Mouse (Mus musculus): ENCODE results near the gene Ptchd4. TPM values are rescaled to one million over a fixed set of nuclear protein-coding genes. Genes with fewer than 3 reads are reported as not detected.

The Ptchd4 gene
- polyA plus RNA-seq, 1 experiment, result not detected

DNA sequence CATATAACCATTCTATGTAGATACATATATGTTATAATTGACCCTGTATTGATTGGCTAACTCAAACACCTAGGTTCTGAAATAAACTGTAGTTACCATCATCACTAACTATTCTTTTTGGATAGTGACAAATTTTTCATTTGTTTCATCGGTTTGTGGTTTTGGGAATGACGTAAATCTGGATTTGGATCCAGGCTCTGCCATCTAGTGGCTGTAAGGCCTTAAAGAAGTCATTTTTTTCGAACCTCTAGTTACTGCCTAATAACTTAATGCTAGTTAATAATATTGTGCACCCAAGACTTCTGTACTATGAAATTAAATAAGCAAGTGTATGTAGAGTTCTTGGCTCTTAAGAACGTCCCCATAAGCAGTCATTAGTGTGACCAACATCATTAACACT lies 11.5 kb upstream of the Ptchd4 start:
- 19% methylated on average over 4 of the region's 4 CpGs for WGBS
- Histone ChIP-seq H3K4me1 (ENCODE audit: control insufficient read depth, insufficient read depth, low read length) (no peaks in the 10 kb centered on the region), H3K4me3 (ENCODE audit: insufficient read depth, low read depth, low read length) (no peak overlapping the region), H3K27ac (ENCODE audit: insufficient read depth, low read depth, low read length) (no peak overlapping the region)
- TF ChIP-seq POLR2A (IDR thresholded peaks at IDR 0.05; ENCODE audit: insufficient read depth, low read depth, low read length) (no peak), CTCF (IDR thresholded peaks at IDR 0.05; ENCODE audit: insufficient read depth, low read depth, low read length) (no peak)

- Histone ChIP-seq H3K27ac (ENCODE audit: insufficient read depth, low read depth, low read length) (no peak overlapping the region), H3K4me1 (ENCODE audit: control insufficient read depth, insufficient read depth, low read length) (no peaks in the 10 kb centered on the region), H3K4me3 (ENCODE audit: insufficient read depth, low read depth, low read length) (no peak overlapping the region)
- TF ChIP-seq POLR2A (IDR thresholded peaks at IDR 0.05; ENCODE audit: insufficient read depth, low read depth, low read length) (no peak), CTCF (IDR thresholded peaks at IDR 0.05; ENCODE audit: insufficient read depth, low read depth, low read length) (no peak)
- 93% methylated on average over 1 of the region's 1 CpGs for WGBS
These were observed 8.7 kb upstream of the Ptchd4 start for GRCm38 (mm10) chr17:42307001-42307400.

DNA sequence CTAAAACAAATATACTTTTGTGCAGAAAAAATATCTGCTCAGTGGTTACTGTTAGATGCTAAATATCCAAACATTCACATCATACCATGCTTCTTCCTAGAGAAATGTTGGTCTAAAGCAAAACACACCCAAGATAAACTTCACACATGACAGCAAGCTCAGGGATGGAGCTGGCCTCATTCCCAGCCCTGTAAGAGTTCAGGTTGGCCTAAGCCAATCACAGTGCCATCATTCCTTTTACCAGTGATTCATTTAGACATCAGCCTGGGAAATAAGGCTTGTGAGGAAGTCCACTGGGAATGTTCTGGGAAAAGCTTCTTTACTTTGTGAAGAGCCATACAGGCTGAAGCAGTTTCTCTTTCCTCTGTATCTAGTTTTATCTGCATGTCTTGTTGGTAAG lies 5.6 kb upstream of the Ptchd4 start:
- no peak overlapping the region for H3K27ac ChIP-seq (ENCODE audit: insufficient read depth, low read depth, low read length)
- H3K4me1 ChIP-seq (ENCODE audit: control insufficient read depth, insufficient read depth, low read length), result no peaks in the 10 kb centered on the region
- TF ChIP-seq POLR2A (IDR thresholded peaks at IDR 0.05; ENCODE audit: insufficient read depth, low read depth, low read length) (no peak), CTCF (IDR thresholded peaks at IDR 0.05; ENCODE audit: insufficient read depth, low read depth, low read length) (no peak)
- H3K4me3 ChIP-seq (ENCODE audit: insufficient read depth, low read depth, low read length), result no peak overlapping the region

GRCm38 (mm10) chr17:42316612-42316982 lies 850 bp downstream of the Ptchd4 start:
- H3K4me3 ChIP-seq (ENCODE audit: insufficient read depth, low read depth, low read length), result peak overlapping the region; percentile 60
- WGBS, result under 1% methylated on average over 22 of the region's 22 CpGs
- TF ChIP-seq CTCF (IDR thresholded peaks at IDR 0.05; ENCODE audit: insufficient read depth, low read depth, low read length) (no peak), POLR2A (IDR thresholded peaks at IDR 0.05; ENCODE audit: insufficient read depth, low read depth, low read length) (no peak)
- H3K4me1 ChIP-seq (ENCODE audit: control insufficient read depth, insufficient read depth, low read length), result peaks cover 7% of the 10 kb centered on the region; the same call in 1 of the 2 replicates
- H3K27ac ChIP-seq (ENCODE audit: insufficient read depth, low read depth, low read length), result peak overlapping the region; percentile 24; the same call in 1 of the 2 replicates

GRCm38 (mm10) chr17:42335787-42336186 lies 20.0 kb downstream of the Ptchd4 start:
- Histone ChIP-seq H3K27ac (ENCODE audit: insufficient read depth, low read depth, low read length) (no peak overlapping the region), H3K4me3 (ENCODE audit: insufficient read depth, low read depth, low read length) (no peak overlapping the region), H3K4me1 (ENCODE audit: control insufficient read depth, insufficient read depth, low read length) (no peaks in the 10 kb centered on the region)
- TF ChIP-seq POLR2A (IDR thresholded peaks at IDR 0.05; ENCODE audit: insufficient read depth, low read depth, low read length) (no peak), CTCF (IDR thresholded peaks at IDR 0.05; ENCODE audit: insufficient read depth, low read depth, low read length) (no peak)

DNA sequence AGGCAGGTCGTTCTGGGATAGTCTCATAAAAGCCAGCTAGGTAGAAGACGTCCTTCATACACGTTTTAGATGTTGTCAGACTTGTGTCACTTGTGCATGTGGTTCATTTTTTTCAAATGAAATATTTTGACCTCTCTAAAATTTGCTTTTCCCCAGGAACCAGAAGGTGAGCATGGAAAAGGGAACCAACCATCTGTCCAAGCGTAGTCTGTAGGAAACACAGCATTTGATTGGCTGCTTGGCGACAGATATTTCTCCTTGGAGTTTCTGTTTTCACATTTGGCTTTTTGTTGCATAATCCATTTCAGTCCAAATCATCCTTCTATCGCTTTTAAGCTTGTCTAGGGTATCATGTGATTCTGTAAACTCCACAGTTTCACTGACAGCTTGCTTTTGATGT lies 20.8 kb downstream of the Ptchd4 start:
- H3K4me3 ChIP-seq (ENCODE audit: insufficient read depth, low read depth, low read length), result no peak overlapping the region
- H3K27ac ChIP-seq (ENCODE audit: insufficient read depth, low read depth, low read length), result no peak overlapping the region
- TF ChIP-seq CTCF (IDR thresholded peaks at IDR 0.05; ENCODE audit: insufficient read depth, low read depth, low read length), result no peak
- TF ChIP-seq POLR2A (IDR thresholded peaks at IDR 0.05; ENCODE audit: insufficient read depth, low read depth, low read length), result no peak
- 88% methylated on average over 6 of the region's 6 CpGs for WGBS
- no peaks in the 10 kb centered on the region for H3K4me1 ChIP-seq (ENCODE audit: control insufficient read depth, insufficient read depth, low read length)

- Histone ChIP-seq H3K4me3 (ENCODE audit: insufficient read depth, low read depth, low read length) (no peak overlapping the region), H3K27ac (ENCODE audit: insufficient read depth, low read depth, low read length) (no peak overlapping the region), H3K4me1 (ENCODE audit: control insufficient read depth, insufficient read depth, low read length) (no peaks in the 10 kb centered on the region)
- TF ChIP-seq POLR2A (IDR thresholded peaks at IDR 0.05; ENCODE audit: insufficient read depth, low read depth, low read length) (no peak), CTCF (IDR thresholded peaks at IDR 0.05; ENCODE audit: insufficient read depth, low read depth, low read length) (no peak)
These were observed 30.3 kb downstream of the Ptchd4 start for GRCm38 (mm10) chr17:42346027-42346426.

GRCm38 (mm10) chr17:42358481-42358880 lies 42.7 kb downstream of the Ptchd4 start:
- no peaks in the 10 kb centered on the region for H3K4me1 ChIP-seq (ENCODE audit: control insufficient read depth, insufficient read depth, low read length)
- H3K27ac ChIP-seq (ENCODE audit: insufficient read depth, low read depth, low read length), result no peak overlapping the region
- TF ChIP-seq CTCF (IDR thresholded peaks at IDR 0.05; ENCODE audit: insufficient read depth, low read depth, low read length) (no peak), POLR2A (IDR thresholded peaks at IDR 0.05; ENCODE audit: insufficient read depth, low read depth, low read length) (no peak)
- no peak overlapping the region for H3K4me3 ChIP-seq (ENCODE audit: insufficient read depth, low read depth, low read length)
- WGBS, result 15% methylated on average over 1 of the region's 1 CpGs

- Histone ChIP-seq H3K27ac (ENCODE audit: insufficient read depth, low read depth, low read length) (no peak overlapping the region), H3K4me1 (ENCODE audit: control insufficient read depth, insufficient read depth, low read length) (no peaks in the 10 kb centered on the region), H3K4me3 (ENCODE audit: insufficient read depth, low read depth, low read length) (no peak overlapping the region)
- whole genome bisulfite sequencing, result 85% methylated on average over 6 of the region's 6 CpGs
- TF ChIP-seq CTCF (IDR thresholded peaks at IDR 0.05; ENCODE audit: insufficient read depth, low read depth, low read length), result no peak
These were observed 47.5 kb downstream of the Ptchd4 start for GRCm38 (mm10) chr17:42363085-42363710.

GRCm38 (mm10) chr17:42364716-42365115 lies 49.0 kb downstream of the Ptchd4 start:
- H3K4me1 ChIP-seq (ENCODE audit: control insufficient read depth, insufficient read depth, low read length), result no peaks in the 10 kb centered on the region
- no peak overlapping the region for H3K27ac ChIP-seq (ENCODE audit: insufficient read depth, low read depth, low read length)
- H3K4me3 ChIP-seq (ENCODE audit: insufficient read depth, low read depth, low read length), result no peak overlapping the region
- no peak for TF ChIP-seq CTCF (IDR thresholded peaks at IDR 0.05; ENCODE audit: insufficient read depth, low read depth, low read length)
- TF ChIP-seq POLR2A (IDR thresholded peaks at IDR 0.05; ENCODE audit: insufficient read depth, low read depth, low read length), result no peak
- WGBS, result 53% methylated on average over 1 of the region's 1 CpGs
